Mouse (Mus musculus) cortical plate, adult 2 months (tissue): ENCODE measurements around the gene Rpl35. TPM values are rescaled to one million over a fixed set of nuclear protein-coding genes. Genes with fewer than 3 reads are reported as not detected.

Experiments used
- H3K27ac ChIP-seq: fragments of 200-500 bp; 2 replicates; pipeline ENCODE4 v1.5.1; 2012; ENCODE audit warnings: low read length, control low read depth, inconsistent platforms; ENCODE audit not compliant: insufficient read depth
- H3K4me1 ChIP-seq: fragments of 200-500 bp; 2 replicates; pipeline ENCODE4 v1.6.1; 2011; ENCODE audit warnings: low read length; ENCODE audit not compliant: control insufficient read depth, insufficient read depth
- H3K4me3 ChIP-seq: fragments of 200-500 bp; 2 replicates; pipeline ENCODE4 v1.5.1; 2011; ENCODE audit warnings: mild to moderate bottlenecking, low read length, control low read depth; ENCODE audit not compliant: insufficient read depth
- CTCF ChIP-seq: fragments of 200-500 bp; IDR thresholded peaks from 2 replicates; pipeline ENCODE4 v1.5.1; 2011; ENCODE audit warnings: mild to moderate bottlenecking, control low read depth, low read length; ENCODE audit not compliant: insufficient read depth; ENCODE audit errors: extremely low read depth
- POLR2A ChIP-seq: fragments of 200-500 bp; IDR thresholded peaks from 2 replicates; pipeline ENCODE4 v1.6.1; 2011; ENCODE audit warnings: mild to moderate bottlenecking, low read length, control low read depth; ENCODE audit not compliant: insufficient read depth; ENCODE audit errors: extremely low read depth
- polyA plus RNA-seq: library from polyadenylated mRNA; depleted of rRNA; stranded (reverse); fragments of >200 nt; gene quantifications from 2 replicates; pipeline ENCODE4 v1.2.3, GENCODE M21; 2012

The Rpl35 gene
- polyA plus RNA-seq, 1 experiment: 254 TPM

DNA sequence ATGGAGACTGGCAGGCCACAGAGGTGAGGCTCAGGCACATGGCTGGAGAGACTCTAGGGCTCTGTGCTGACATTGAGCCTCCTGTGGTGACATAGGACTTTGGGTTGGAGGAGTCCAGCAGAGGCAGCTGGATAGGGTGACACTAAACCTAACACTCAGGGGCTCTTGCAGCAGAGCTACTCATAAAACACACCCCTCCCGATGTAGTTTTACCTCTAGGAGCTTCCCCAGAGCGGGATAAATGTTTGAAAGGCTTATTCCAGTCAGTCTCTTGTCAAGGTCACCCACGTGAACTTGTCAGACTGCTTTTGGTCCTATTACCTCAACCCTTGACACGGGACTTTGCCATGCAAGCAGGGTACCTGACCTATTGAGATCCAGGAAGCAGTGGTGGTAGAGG is 6.0 kb downstream of the Rpl35 start:
- Histone ChIP-seq H3K4me3 (no peak overlapping the region), H3K4me1 (peaks cover 2% of the 10 kb centered on the region; the same call in 1 of the 2 replicates), H3K27ac (no peak overlapping the region)
- TF ChIP-seq CTCF (no peak), POLR2A (no peak)

DNA sequence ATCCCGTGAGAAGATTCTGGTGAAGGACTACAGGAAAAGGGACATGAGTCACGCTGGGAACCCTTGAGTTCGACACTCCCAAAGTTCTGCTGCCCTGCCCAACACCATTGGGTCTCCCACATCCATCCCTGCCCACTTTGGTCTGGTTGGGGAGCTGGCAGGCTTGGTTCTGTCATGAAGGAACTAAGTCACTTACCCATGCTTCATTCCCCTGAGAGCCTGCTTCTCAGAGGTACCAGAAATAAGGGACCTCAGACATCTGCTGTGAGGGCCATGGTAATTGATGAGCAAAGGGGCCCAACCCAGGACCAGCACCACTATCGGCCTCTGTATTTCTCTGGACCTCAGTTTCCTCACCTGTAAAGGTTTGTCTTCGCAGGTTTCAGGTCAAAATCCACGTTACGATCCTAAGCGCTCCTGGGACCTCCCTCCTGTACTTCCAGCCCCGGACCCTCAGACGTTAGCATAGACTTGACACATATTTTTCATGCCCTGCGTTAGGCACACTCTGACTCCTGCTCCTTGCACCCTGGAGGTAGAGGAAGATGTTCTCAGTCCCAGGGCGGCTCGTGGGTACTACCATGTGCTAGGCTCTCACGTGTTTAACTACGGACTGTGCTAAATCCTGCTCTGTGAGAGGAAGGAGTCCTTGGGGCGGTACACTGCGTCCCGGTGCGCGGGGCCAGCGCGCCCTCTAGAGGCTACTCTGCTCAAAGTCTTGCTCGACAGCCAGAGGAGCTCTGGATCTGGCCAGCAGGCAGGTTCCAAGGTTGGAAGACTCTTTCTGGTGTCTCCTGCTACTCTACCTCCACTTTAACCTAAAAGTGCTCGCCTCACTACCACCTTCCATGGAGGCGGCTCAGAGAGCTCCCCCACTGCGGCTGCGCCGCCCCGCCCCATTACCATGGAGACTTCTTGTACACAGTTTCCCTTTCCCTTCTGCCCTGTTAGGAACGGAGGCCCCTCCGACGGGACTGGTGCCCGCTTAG is 7.7 kb downstream of the Rpl35 start, which contains the start of gene Wdr38:
Wdr38 (plus strand) TSS at position 91 of the 989 bp plus-strand sequence.
- no peak within 1 kb of the TSS for H3K27ac ChIP-seq
- no peaks in the 10 kb centered on the region for H3K4me1 ChIP-seq

GRCm38 (mm10) chr2:38992452-38992851 is 13.0 kb downstream of the Rpl35 start:
- H3K27ac ChIP-seq: no peak overlapping the region
- H3K4me3 ChIP-seq: no peak overlapping the region
- TF ChIP-seq CTCF: no peak
- no peaks in the 10 kb centered on the region for H3K4me1 ChIP-seq

More for the DNA sequence above, 7.7 kb downstream of the Rpl35 start, which contains the start of gene Wdr38:
- H3K4me3 ChIP-seq: peak within 1 kb of the TSS; percentile 25
- TF ChIP-seq CTCF (peak; percentile 85), POLR2A (peak; percentile 37; the same call in 1 of the 2 replicates)

DNA sequence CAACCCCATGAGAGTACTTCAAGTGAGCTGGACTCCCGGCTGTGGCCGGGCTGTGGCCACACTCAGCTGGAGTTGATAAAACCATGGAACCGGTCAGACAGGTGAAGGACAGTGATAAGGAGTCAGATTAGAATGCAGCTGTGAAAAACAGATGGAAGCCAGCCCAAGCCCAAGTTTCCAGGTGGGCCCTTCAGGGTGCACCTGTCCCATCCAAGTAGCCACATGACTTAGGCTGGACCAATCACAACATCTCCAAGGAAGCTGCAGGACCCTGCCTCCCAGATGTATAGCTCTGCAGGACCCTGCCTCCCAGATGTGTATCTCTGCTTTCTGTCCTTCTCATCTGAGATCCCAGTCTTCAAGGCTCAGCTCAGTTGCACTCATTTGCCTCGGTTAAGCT is 13.4 kb downstream of the Rpl35 start:
- no peak overlapping the region for H3K27ac ChIP-seq
- no peak for TF ChIP-seq CTCF
- no peak overlapping the region for H3K4me3 ChIP-seq
- no peaks in the 10 kb centered on the region for H3K4me1 ChIP-seq

- H3K27ac ChIP-seq: no peak overlapping the region
- TF ChIP-seq POLR2A (no peak), CTCF (no peak)
- no peak overlapping the region for H3K4me3 ChIP-seq
- H3K4me1 ChIP-seq: no peaks in the 10 kb centered on the region
Measured at GRCm38 (mm10) chr2:38988929-38989328, 16.5 kb downstream of the Rpl35 start.

GRCm38 (mm10) chr2:38987803-38988510 is 17.5 kb downstream of the Rpl35 start:
- no peak overlapping the region for H3K4me3 ChIP-seq
- no peaks in the 10 kb centered on the region for H3K4me1 ChIP-seq
- no peak for TF ChIP-seq POLR2A
- TF ChIP-seq CTCF: no peak
- H3K27ac ChIP-seq: no peak overlapping the region

DNA sequence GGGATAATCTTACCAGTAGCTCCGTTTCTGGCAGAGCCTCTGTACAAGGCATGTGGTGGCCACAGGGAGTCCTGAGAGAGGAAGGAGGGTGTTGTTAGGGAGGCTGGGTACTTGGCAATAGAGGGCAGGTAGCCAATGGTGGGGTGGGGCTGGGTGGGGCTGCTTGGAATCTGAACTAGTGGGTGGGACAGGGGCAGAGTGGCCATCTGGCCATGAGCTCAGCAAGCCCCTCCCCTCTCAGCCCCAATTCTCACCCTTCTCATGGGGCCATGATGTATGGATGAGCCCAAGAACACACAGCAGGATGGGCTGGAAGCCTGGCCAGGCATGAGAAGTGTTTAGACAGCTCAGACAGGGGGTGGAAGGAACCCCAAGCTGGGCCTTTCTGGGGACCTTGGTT is 18.1 kb downstream of the Rpl35 start:
- no peak overlapping the region for H3K27ac ChIP-seq
- H3K4me3 ChIP-seq: no peak overlapping the region
- H3K4me1 ChIP-seq: no peaks in the 10 kb centered on the region
- TF ChIP-seq POLR2A (no peak), CTCF (no peak)

GRCm38 (mm10) chr2:38986580-38986979 is 18.8 kb downstream of the Rpl35 start:
- Histone ChIP-seq H3K27ac (no peak overlapping the region), H3K4me3 (no peak overlapping the region), H3K4me1 (no peaks in the 10 kb centered on the region)
- no peak for TF ChIP-seq POLR2A
- no peak for TF ChIP-seq CTCF

DNA sequence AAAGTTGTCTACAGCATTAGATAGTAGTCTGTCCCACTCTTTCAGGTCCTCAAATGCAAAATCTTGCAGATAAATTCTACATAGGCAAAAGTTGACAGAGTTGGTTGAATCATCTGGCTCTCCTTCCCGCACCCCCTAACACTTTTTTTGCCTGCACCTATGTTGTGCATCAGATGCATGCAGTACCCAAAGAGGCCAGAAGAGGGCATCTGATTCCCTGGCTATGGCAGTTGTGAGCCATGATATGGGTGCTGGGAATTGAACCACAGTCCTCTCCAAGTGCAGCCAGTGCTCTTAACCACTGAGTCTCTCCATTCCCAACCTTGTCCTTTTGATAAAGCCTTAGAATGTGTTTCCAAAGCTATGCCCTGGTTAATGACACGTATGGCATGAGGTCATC is 22.0 kb downstream of the Rpl35 start:
- TF ChIP-seq POLR2A (no peak), CTCF (no peak)
- H3K4me1 ChIP-seq: no peaks in the 10 kb centered on the region
- no peak overlapping the region for H3K27ac ChIP-seq
- H3K4me3 ChIP-seq: no peak overlapping the region

DNA sequence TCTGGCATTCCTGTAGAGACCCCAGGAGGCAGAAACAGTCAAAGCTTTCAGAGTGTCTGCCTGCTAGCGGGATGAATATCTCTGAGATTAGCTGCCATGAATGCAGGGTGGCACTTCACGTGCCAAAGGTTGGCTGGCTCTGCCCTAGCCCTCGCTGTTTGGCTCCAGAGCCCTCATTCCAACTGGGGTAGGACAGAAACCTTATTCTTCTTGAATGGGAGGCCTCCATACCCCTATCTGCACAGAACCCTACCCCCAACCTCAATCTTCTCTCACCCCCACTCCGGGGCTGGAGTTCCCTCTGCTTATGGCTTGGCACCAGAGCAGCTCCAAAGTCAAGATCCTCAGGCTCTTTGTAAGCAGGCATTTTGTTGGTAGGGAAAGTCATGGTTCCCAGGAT is 27.6 kb downstream of the Rpl35 start:
- no peak for TF ChIP-seq CTCF
- H3K4me1 ChIP-seq: peaks cover 1% of the 10 kb centered on the region; the same call in 1 of the 2 replicates
- H3K27ac ChIP-seq: no peak overlapping the region
- H3K4me3 ChIP-seq: no peak overlapping the region
